Mouse (Mus musculus) neural tube, embryonic 13.5 days (tissue): ENCODE results near the gene Galm. TPM values are rescaled to one million over a fixed set of nuclear protein-coding genes. Genes with fewer than 3 reads are reported as not detected.

ENCODE experiments used
- ATAC-seq: fragments of 200-750 bp; cut with Nextera tagmentation; 2 replicates; pipeline ENCODE4 v1.8.0; 2017; ENCODE audit warnings: low read depth, mild to moderate bottlenecking, moderate TSS enrichment, moderate library complexity
- H3K27ac ChIP-seq: fragments of 300-500 bp; sonication (generic); replicated peaks from 2 replicates; pipeline ENCODE4 v1.5.1; 2015; ENCODE audit warnings: moderate library complexity, mild to moderate bottlenecking, inconsistent platforms
- H3K27me3 ChIP-seq: fragments of 300-500 bp; sonication (generic); 2 replicates; pipeline ENCODE4 v1.6.1; 2015; ENCODE audit warnings: mild to moderate bottlenecking, inconsistent platforms
- H3K36me3 ChIP-seq: fragments of 300-500 bp; sonication (generic); 2 replicates; pipeline ENCODE4 v1.6.1; 2015; ENCODE audit warnings: mild to moderate bottlenecking, inconsistent platforms
- H3K4me1 ChIP-seq: fragments of 300-500 bp; sonication (generic); replicated peaks from 2 replicates; pipeline ENCODE4 v1.6.1; 2015; ENCODE audit warnings: inconsistent platforms
- H3K4me2 ChIP-seq: fragments of 300-500 bp; sonication (generic); 2 replicates; pipeline ENCODE4 v1.6.1; 2015; ENCODE audit warnings: inconsistent platforms, mild to moderate bottlenecking, moderate library complexity
- H3K4me3 ChIP-seq: fragments of 300-500 bp; sonication (generic); 2 replicates; pipeline ENCODE4 v1.5.1; 2015; ENCODE audit warnings: mild to moderate bottlenecking, inconsistent platforms
- H3K9ac ChIP-seq: fragments of 300-500 bp; sonication (generic); 2 replicates; pipeline ENCODE4 v1.6.1; 2015; ENCODE audit warnings: moderate library complexity, mild to moderate bottlenecking, inconsistent platforms
- H3K9me3 ChIP-seq: fragments of 300-500 bp; sonication (generic); 2 replicates; pipeline ENCODE4 v1.6.1; 2016; ENCODE audit warnings: inconsistent platforms
- WGBS: fragments of 180-500 bp; shearing (Covaris S2); methylation state at CpG from one replicate; pipeline ENCODE4 v1.1.7; 2015; 5-methylcytosine and 5-hydroxymethylcytosine counted together
- polyA plus RNA-seq: library from polyadenylated mRNA; unstranded; fragments of >200 nt; fragmentation: Nextera tagmentation; extraction: Ambion mirVana; gene quantifications from 2 replicates; pipeline ENCODE4 v1.2.1, GENCODE M21; 2015

Galm gene
- polyA plus RNA-seq, 1 experiment from 2014 or later, result 2.0 TPM

DNA sequence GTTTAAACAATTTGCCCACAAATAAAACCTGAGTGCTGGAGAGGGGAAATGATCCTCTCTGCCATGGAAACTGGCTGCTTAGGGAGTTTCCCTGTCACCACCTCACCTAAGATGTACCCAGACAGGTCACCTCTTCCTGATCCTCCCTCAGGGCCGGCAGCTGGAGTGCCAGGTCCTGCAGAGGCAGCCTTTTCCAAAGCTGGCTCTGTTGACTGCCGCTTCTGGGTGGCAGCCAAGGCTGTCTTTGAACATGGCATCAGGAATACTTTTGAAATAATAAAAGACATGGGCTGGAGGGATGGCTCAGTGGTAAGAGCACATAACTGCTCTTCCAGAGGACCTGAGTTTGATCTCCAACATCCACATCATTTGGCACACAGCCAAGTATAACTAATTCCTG is 102.1 kb downstream of the Galm start:
- H3K4me2 ChIP-seq, result no peak overlapping the region

DNA sequence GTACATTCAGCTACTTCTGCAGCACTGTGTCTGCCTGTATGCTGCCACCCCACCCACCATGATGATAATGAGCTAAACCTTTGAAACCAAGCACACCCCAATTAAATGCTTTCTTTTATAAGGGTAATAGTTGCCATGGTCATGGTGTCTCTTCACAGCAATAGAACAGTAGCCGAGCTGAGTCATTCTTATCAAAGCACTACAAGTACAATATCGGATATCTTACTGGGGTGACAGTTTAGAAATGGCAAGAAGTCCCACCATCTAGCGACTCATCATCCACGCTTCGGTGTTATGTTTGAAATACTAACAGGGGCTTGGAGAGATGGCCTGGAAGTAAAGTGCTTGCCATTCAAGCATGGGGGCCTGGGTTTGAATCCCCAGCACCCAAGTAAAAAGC is 106.6 kb downstream of the Galm start:
- H3K4me1 ChIP-seq, result peaks cover 3% of the 10 kb centered on the region; the same call in 1 of the 2 replicates
- H3K4me3 ChIP-seq, result no peak overlapping the region
- no peak overlapping the region for H3K4me2 ChIP-seq
- H3K9me3 ChIP-seq, result no peaks in the 10 kb centered on the region
- no peak for ATAC-seq
- H3K36me3 ChIP-seq, result peaks cover 25% of the 10 kb centered on the region
- no peak overlapping the region for H3K27ac ChIP-seq
- H3K27me3 ChIP-seq, result no peaks in the 10 kb centered on the region
- no peak overlapping the region for H3K9ac ChIP-seq
- 91% methylated on average over 5 of the region's 5 CpGs for WGBS

More for the DNA sequence above, 102.1 kb downstream of the Galm start:
- H3K27ac ChIP-seq, result no peak overlapping the region
- no peak overlapping the region for H3K9ac ChIP-seq
- H3K36me3 ChIP-seq, result peaks cover 4% of the 10 kb centered on the region; the same call in 1 of the 2 replicates
- 83% methylated on average over 2 of the region's 2 CpGs for WGBS
- no peak for ATAC-seq
- no peak overlapping the region for H3K4me3 ChIP-seq
- H3K9me3 ChIP-seq, result no peaks in the 10 kb centered on the region
- no peaks in the 10 kb centered on the region for H3K27me3 ChIP-seq
- H3K4me1 ChIP-seq, result peaks cover 10% of the 10 kb centered on the region

DNA sequence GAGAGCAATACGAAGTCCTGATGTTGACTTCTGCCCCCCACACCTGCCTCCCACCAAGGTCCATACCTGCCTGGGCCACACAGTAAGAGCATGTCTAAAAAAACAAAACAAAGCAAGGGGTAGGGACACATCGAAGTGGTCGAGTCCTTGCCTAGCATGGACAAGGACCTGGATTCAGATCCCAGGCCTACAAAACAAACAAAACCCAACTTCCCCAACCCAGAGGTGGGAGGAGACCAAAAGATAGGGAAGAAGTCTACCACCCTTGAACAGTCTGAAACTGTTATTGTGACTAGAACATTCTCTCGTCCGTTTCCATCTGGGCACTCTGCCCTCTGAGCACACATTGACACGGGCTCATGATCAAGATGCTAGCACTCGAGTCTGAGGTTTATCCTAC is 107.1 kb downstream of the Galm start:
- H3K27me3 ChIP-seq, result no peaks in the 10 kb centered on the region
- H3K4me2 ChIP-seq, result no peak overlapping the region
- peaks cover 30% of the 10 kb centered on the region for H3K36me3 ChIP-seq
- WGBS, result 90% methylated on average over 7 of the region's 7 CpGs
- no peak overlapping the region for H3K4me3 ChIP-seq
- H3K9me3 ChIP-seq, result no peaks in the 10 kb centered on the region
- no peak overlapping the region for H3K9ac ChIP-seq
- ATAC-seq, result no peak
- no peak overlapping the region for H3K27ac ChIP-seq
- peaks cover 1% of the 10 kb centered on the region; the same call in 1 of the 2 replicates for H3K4me1 ChIP-seq

Other genes starting within 250 kb of the Galm start
- gene Atl2, start 231.3 kb upstream of the Galm start, polyA plus RNA-seq, result 31.5 and 39.6 TPM in 2 replicates
- gene Hnrnpll, start 65.1 kb upstream of the Galm start, polyA plus RNA-seq, result 66.7 and 77.3 TPM in 2 replicates
- gene Srsf7, start 79.8 kb downstream of the Galm start, polyA plus RNA-seq, result 470 and 550 TPM in 2 replicates
- gene Ttc39d, start 80.0 kb downstream of the Galm start, polyA plus RNA-seq, result not detected in 2 replicates
- gene Gemin6, start 97.0 kb downstream of the Galm start, polyA plus RNA-seq, result 21.5 and 23.7 TPM in 2 replicates
- 52.8 and 55.9 TPM in 2 replicates for gene Morn2, start 162.7 kb downstream of the Galm start, polyA plus RNA-seq
- 45.7 and 47.2 TPM in 2 replicates for gene Dhx57, start 163.0 kb downstream of the Galm start, polyA plus RNA-seq
- 0.85 and 0.87 TPM in 2 replicates for gene Arhgef33, start 179.9 kb downstream of the Galm start, polyA plus RNA-seq
- 1.2 and 2.0 TPM in 2 replicates for gene Gm10190, start 246.1 kb downstream of the Galm start, polyA plus RNA-seq